Mouse (Mus musculus) left cerebral cortex, postnatal 4 days (tissue): ENCODE measurements around the gene Ano8. TPM values are rescaled to one million over a fixed set of nuclear protein-coding genes. Genes with fewer than 3 reads are reported as not detected.
A peak's percentile ranks its signal among the peaks of the same experiment; 100 is the strongest.
"Not testable (repeated sequence)": the region's sequence is repeated elsewhere in the genome, so short reads cannot be mapped to it uniquely, and the experiment has no call there.

Experiments
- DNase-seq: peaks from one replicate; pipeline ENCODE4 v3.0.0-alpha.2; 2022
- intact Hi-C: fragments of 180-260 bp; cut with DNase I; formaldehyde crosslinking; loops from one replicate; pipeline ENCODE4 v1.15.1; 2025
- total RNA-seq, 2 experiments: library from RNA; stranded (reverse); gene quantifications; 2 replicates each; pipeline ENCODE4 v1.2.3; 2021

The Ano8 gene
- 10 to 100 TPM; 88.0 to 91.9 TPM for total RNA-seq

DNA sequence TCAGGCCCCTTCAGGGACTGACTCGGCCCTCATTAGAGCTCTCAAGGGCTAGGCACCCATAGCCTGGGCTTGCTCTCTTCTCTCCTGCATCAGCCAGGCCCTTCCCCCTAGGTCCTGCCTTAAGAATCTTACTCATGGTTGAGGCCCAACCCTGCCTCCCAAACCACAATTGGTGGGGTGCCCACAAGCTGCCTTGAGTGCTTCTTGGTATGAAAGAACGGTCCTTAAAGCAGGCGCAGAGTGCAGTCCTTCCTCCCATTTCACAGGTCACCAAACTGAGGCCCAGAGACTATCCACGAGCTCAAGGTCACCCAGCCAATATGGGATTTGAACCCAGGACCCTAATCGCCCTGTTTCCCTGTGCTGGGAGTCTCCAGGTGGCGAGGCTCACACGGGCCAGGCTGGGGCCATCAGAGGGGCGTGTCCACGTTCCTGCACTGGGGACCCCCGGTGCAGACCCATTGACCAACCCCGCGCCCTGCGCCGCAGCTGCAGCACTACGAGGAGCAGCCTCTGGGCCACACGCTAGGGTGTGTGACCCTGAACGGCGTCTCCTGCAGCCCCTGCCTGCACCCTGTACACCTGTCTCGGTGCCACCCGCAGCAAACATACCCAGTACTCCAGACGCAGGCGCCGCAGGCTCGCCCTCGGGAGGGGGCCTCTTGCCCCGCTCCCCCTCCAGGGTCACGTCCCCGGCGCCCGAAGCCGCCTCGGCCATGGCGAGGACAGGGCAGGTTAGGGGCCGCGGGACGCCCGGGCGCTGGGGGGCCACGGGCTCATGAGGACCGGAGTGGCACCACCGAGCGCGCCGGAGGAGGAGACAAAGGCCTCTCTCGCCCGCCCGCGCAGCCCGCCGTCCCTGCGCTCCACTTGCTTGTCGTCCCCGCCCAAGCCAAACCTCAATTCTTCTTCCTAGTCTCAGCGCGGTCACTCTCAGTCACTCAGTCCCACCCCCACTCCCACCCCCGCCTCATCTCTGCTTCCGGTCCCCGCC, at the start of gene Ano8:
TSS of gene Ano8 (minus strand) at position 822 of the 994 bp plus-strand sequence.
- intact Hi-C loops = no loop called here

DNA sequence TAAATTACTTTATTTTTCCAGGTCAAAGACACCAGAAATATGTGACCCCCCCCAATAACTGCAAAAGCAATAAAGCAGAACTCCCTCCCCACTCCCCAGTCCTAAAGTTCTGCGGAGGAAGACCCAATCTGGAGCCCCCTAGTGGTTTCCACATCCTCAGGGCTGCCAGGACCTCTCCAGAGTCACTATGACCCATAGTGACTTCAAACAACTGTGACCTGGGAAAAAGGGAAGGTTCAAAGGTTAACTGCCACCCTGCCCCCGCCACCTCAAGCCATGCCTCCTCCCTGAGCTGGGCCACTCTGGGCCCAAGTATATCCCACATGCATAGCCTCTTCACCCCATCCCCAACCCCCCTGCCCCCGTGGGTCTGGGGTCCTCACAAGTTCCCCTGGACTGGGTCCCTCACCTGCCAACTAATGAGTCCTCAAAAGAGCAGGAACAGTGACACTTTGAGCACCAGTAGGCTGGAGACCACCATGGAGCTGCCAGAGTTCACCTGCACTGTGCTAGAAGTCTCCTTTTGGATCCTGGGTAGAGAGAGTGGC, 48.6 kb upstream of the Ano8 start:
- no peak for DNase-seq
- intact Hi-C loops = no loop called here

More for the DNA sequence above, at the start of gene Ano8:
- peak; percentile 90 for DNase-seq

DNA sequence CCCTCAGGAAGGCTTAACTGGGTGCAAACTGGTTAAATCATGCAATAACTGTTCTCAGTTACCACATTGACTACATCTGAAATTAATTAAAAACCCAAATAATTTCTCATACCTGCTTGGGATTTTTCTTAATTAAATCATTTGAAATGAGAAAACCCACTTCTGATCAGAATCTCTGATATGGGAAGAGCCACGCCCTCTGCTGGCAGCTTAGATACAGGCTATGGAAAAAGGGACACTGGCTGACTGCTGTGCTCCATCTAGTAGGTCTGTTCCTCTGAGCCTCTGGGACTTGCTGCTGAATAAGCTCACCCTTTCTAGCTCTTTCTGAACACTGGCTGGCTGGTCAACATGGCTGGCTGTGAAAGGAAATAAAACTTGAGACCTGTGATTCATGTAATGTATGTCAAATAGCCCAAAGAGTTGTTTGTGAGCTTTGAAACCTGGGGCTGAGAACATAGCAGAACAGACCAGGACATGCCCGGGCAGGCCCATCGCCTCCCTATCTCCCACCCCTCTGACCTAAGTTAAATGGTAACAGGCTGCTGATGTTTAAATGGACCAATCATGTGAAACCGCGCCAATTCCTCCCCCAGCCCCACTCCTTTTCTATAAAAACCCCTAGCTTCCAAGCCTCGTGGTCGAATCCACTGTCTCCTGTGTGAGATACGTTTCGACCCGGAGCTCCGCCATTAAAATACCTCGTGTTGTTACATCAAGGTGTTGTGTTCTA, 45.1 kb upstream of the Ano8 start:
- intact Hi-C loops = not testable (repeated sequence)
- peak; percentile 48 for DNase-seq

DNA sequence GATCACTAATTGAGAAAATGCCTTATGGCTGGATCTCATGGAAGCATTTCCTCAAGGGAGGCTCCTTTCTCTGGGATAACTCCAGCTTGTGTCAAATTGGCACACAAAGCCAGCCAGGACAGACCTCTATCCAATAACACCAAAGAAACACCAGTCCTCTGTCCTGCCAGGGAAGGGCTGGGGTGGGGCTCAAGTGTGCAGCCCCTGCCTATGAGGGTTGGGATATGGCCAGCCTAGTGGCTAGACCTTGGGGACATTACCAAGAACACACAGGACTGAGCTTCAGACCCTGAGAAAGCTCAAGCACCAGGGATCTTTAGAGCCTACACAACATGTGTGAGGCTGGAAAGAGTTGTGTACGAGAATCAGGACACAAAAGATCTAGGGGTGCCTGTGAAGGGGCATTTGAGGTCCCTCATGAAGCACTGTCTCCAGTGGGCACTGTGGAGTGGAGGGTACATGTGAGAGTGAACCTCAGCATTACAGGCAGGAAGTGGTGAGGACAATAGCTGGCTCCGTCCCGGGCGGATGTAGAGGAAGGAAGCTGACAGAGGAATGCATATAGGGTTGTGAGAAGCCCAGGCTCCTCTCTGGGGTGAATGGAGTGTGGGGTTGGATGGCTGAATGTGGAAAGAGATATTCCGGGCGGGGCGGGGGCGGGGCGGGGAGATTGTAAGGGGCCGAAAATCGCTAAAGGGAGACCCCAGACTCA, 42.8 kb upstream of the Ano8 start:
- intact Hi-C loops = loop anchor here (10.0 kb wide), 1 partner anchor 84 kb away; no protein-coding TSS in a partner anchor
- DNase-seq = no peak

DNA sequence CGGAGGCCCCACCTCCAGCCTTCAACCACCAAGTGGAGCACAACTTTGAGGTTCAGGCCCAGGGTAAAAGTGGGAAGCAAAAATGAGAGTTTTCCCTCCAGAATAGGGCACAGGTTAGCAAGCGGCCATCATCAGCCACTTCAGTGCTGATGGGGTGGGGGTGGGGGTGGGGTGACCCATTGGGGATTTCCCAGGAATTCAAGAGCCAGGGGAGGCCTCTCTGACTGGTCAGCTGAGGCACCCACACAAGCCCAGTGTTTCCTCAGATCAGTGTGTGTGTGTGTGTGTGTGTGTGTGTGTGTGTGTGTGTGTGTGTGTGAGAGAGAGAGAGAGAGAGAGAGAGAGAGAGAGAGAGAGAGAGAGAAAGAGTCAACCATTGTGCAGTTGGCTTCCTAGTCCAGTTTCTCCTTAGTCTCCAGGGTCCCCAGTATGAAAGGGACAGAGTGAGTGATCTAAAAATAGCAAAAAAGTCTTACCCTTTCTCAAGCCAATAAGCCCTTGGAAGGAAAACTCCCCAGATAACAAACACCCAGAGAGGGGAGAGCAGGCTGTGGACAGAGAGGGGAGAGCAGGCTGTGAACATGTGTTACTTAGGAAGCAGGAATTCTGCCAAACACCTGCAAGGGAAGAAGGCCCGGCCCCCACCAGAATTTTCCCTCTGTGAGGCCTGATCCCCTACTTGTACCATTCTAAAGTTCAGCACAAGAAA, 41.6 kb upstream of the Ano8 start:
- DNase-seq = no peak
- intact Hi-C loops = loop anchor here (10.0 kb wide), 1 partner anchor 83 kb away; no protein-coding TSS in a partner anchor

DNA sequence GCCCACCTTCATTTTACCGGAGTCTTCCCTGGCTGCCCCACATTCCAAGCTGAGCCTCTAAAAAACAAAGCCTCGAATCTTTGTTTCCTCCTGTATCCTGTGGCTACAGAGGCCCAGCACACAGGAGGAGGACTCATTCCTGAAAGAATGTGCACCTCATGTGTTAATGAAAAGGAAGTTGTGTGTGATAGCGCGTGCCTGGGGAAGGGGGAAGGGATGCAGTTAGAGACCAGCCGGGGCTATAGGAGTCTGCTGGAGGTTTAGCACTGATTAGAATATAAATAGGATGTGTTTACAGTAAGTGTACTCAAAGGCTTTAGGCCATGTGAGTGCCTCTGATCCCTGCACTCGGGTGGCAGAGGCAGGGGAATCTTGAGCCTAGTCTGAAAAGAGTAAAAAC, 40.5 kb upstream of the Ano8 start:
- intact Hi-C loops = loop anchor here (10.0 kb wide), 1 partner anchor 81 kb away; no protein-coding TSS in a partner anchor
- no peak for DNase-seq

DNA sequence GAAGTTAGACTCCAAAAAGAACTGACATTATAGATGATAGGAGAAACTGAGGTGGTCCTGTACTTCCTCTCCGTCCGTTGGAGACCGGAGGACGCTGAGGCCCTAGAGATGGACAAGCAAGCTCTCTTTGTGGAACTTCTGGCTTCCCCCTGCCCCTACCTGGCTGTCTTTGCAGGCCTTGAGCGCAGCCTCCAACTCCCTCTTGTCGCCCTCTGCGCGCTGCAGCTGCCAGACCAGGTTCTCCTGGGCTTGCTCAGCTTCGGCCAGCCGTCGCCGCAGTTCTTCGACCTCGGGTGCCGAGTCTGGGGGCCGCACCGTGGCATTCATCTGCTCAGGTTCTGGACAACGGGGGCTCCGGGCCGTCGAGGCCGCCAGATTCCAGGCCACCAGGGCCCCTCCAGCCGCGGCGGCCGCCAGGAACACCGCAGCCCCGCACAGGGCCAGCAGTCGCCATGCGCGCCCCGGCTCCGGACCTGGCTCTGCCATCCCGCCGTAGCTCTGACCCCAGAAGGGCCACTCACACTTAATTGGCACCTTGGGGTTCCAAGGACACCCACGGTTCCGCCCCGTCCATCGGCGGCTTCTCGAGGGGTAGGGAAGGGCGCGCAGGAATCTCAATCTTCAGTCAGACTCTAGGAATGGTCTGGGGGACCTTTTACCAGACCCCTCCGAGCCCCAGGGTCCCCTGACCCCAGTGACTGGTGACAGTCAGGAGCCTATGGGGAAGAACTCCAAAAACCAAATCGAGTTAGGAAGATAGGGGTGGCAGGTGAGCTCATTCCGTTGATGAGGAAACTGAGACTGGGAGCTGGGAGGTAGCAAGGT, 39.7 kb upstream of the Ano8 start, which contains the start of gene Ccdc194:
TSS of gene Ccdc194 (minus strand) at position 486 of the 825 bp plus-strand sequence.
- no peak for DNase-seq
- intact Hi-C loops = loop anchor here (10.0 kb wide), 1 partner anchor 81 kb away; no protein-coding TSS in a partner anchor

DNA sequence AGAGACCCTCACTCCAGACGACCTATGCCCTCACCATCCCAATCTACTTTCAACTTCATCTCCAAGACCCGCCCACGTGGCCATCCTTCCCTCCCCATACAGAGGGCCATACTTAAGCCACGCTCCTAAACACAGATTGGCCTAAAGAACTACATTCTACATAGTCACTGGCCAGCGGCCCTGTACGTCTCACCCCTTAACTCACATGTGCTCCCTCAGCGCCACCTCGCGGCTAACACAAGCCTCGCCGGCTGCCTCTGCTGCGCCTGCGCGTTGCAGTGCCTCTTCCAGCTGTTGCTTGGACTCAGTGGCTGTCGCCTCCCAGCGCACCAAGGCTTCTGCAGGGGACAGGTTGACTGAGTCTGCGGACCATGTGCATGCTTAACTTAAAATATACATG, 35.9 kb upstream of the Ano8 start:
- intact Hi-C loops = loop anchor here (10.0 kb wide), 1 partner anchor 77 kb away; no protein-coding TSS in a partner anchor
- peak; percentile 95 for DNase-seq

DNA sequence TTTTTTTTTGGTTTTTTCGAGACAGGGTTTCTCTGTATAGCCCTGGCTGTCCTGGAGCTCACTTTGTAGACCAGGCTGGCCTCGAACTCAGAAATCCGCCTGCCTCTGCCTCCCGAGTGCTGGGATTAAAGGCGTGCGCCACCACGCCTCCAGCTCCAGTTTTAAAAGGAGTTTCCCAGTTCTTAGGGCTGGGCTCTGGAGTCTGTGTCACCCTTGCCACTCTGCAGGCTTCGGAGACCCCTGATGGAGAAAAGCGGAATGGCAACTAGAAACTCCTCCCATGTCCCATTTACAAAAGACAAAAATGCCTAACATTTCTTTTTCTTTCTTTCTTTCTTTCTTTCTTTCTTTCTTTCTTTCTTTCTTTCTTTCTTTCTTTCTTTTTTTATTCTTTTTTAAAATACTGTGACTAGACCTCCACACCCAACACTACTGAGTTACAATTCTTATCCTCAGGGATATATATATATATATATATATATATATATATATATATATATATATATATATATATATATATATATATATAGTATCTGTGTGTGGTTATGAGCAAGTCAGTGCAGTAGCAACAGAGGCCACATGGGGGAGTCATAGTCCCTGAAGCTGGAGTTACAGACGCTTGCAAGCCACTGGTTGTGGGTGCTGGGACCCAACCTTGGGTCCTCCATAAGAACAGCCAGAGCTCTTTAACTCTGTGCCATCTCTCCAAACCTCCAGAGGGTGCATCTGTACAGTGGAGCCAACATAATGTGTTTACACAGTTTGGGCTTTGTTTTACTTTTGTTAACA, 33.5 kb upstream of the Ano8 start:
- intact Hi-C loops = not testable (repeated sequence)
- peak; percentile 56 for DNase-seq

DNA sequence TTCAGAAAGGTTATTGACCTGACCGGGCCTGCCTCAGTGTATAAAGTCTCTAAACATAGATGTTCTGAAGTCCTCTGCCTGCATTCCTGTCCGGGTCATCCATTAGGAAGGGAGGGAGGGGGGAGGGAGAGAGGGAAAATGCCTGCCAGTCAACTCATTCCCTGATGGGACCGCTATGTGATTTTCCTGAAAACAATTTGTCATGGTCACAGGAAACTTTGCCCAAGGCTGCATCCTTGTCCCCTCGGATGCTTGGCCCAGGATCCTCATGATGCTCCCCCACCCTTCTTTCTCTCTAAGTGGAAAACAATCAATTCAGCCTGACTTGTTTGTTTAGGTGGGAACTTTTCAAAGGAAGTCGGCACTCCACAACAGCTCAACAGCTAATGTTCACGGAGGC, 31.0 kb upstream of the Ano8 start:
- no peak for DNase-seq
- intact Hi-C loops = no loop called here

DNA sequence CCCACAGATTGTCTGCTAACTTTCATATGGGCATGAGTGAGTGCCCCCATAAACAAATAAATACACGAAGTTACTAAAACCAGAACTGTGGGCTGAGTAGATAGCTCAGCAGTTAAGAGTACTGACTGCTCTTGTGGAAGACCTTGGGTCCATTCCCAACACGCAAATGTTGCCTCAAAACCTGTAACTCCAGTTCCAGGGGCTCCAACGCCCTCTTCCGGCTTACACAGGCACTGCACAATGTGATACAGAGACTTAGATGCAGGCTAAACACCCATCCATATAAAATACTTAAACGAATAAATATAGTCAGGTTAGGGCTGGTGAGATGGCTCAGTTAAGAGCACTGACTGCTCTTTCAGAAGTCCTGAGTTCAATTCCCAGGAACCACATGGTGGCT, 29.3 kb upstream of the Ano8 start:
- no peak for DNase-seq
- intact Hi-C loops = no loop called here

DNA sequence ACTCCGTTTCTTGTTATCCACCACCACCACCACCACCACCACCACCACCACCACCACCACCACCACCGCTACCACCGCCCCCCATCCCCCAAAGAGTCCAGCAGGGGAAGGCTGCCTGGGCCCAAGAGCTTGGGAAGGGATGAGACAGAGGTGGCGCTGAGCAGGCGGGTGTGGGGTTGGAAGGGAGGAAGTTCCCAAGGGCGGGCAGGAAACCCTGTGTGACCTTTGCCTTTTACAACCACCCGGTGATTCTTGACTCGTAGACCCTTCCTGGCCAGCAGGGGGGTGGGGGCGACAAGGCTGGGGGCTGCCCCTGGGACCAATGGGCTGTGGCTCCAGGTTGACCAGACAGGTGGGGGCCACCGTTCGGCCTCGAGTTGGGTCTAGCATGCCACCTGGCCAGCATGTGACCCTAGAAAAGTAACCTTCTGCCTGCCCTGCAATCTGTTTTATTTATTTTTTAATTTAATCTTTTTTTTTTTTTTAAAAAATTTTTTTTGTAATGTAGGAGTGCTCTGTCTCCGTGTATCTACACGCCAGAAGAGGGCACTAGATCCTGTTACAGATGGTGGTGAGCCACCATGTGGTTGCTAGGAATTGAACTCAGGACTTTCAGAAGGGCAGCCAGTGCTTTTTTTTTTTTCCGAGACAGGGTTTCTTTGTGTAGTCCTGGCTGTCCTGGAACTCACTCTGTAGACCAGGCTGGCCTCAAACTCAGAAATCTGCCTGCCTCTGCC, 27.4 kb upstream of the Ano8 start:
- no peak for DNase-seq
- intact Hi-C loops = no loop called here

DNA sequence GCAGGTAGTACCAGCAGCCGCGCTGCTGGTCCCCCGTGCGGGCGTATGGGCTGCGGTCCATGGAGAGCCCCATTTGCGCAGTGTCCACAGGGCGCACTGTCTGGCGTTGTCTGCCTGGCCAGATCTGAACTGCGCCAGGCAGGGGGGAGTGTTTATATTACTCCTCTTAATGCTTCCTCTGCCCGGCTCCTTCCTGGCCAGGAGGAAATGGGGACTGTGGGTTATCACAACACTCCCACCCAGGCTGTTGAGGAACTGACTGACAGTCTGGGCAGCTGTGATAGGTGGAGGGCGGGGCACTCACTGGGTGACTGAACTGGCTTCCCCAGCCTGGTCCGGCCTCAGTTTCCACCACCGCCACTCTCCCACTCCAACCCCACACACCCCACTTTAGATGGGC, 25.9 kb upstream of the Ano8 start, which contains the start of gene Plvap:
TSS of gene Plvap (minus strand) at position 109 of the 400 bp plus-strand sequence.
- intact Hi-C loops = no loop called here
- no peak for DNase-seq

DNA sequence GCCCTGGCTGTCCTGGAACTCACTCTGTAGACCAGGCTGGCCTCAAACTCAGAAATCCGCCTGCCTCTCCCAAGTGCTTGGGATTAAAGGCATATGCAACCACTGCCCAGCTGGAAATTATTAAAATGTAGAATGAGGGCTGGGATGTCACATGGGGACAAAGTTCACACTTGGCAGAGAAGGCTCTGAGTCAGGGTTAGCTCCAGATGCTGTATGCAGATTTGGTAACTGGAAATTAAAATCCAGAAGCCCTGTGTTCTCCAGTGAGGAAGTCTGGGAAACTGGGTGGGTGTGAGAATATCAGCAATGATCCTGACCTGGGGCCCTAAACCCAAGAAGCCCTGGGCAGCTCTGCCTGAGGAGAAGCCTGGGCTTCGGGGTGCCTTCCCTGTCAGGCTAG, 23.6 kb upstream of the Ano8 start:
- no peak for DNase-seq
- intact Hi-C loops = no loop called here

DNA sequence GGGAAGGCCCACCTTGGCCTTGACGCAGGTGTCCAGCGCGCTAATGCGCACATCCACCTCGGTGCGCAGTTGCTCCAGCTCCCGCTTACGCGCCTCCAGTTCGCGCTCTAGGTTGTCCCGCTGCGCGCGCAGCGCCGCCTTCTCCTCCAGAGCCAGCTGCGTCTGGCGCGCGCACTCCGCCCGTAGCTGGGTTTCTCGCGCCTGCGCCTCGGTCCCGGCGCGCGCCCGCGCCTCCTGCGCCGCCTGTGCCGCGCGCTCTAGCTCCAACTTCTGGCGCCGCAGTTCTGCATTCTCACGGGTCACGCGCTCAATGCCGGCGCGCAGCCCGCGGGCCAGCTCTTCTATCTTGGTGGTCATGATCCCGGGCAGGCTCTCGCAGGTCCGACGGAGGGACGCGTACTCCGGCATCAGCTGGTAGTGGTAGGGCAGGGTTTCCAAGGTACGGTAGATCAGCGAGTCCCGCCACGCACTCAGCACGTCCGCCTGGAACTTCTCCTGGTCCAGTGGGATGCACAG, 21.9 kb upstream of the Ano8 start:
- peak; percentile 72 for DNase-seq
- intact Hi-C loops = no loop called here

DNA sequence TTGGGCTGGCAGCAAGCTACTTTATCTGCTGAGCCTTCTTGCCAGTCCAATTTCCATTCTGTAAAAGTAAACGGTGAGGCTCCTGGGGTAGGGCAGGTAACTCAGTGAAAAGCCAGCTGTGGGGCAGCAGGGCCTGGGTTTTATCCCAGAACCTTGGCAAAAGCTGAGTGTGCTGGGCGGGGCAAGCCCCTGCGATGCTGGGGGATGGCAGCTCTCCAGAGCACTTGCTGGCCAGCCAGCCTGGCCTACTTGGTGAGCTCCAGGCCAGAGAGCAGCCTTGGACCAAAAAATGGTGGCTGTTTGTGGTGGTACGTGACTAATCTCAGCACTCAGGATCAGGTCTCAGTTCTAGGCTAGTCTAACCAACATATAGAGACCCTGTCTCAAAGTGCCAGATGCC, 20.2 kb upstream of the Ano8 start:
- peak; percentile 47 for DNase-seq
- intact Hi-C loops = no loop called here

DNA sequence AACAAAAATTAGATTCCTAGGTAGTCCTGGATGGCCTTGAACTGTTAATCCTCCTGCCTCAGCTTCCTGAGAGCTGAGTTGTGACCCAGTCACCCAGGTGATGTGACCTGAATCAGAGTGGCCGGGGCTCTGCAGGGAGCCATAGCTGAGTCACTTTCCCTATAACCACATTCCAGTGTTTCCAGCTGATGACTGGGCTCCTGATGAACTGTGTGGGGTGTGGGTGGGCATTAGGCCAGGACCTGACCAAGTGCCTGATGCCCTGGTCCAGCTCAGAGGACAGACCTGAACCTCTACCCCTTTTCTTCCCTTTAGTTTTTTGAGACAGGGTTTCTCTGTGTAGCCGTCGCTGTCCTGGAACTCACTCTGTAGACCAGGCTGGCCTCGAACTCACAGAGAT, 19.6 kb upstream of the Ano8 start:
- DNase-seq = no peak
- intact Hi-C loops = no loop called here
